Mouse (Mus musculus) right cerebral cortex, postnatal 4 days (tissue): ENCODE data around the gene Gm5460.

Experiments
- DNase-seq: peaks from one replicate; pipeline ENCODE4 v3.0.0-alpha.2; 2022

The Gm5460 gene

DNA sequence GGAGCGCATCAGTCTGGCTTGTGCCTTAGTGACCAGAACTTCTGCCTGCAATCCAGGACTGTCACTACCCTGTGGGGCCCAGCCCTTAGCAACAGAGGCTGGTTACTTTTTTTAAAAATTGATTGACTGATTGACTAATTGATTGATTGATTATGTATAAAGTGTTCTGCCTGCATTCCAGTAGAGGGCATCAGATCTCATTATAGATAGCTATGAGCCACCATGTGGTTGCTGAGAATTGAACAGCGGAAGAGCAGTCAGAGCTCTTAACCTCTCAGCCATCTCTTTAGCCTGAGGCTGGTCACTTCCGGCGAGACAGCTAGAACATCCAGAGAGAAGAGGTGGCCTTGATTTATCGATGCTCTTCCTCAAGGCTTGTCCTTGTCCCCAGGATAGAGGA lies 60.7 kb downstream of the Gm5460 start:
- DNase-seq = no peak

- no peak for DNase-seq
These were observed 61.7 kb downstream of the Gm5460 start for GRCm38 (mm10) chr14:34078293-34078692.

- DNase-seq = peak; percentile 82
These were observed 63.9 kb downstream of the Gm5460 start for GRCm38 (mm10) chr14:34080321-34080997.

DNA sequence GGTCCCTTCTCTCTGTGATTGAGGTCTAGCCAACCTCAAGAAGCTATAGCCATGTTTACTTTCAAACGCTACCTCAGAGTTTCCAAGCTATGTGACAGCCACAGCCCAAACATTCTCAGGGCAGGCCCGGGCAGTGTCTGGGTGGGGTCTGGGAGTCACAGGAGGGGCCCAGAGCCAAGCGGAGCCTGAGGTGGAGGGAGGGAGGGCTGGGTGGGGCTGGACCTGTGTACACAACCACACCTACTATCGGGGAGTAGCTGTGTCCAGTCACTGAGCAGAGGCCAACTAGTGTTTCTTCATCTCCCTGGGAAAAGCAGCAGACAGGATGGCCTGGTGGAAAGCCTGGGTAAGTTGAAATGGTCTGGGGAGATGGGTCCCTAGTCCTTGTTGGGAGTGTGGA lies 69.2 kb downstream of the Gm5460 start, which contains the start of gene Anxa8:
TSS of gene Anxa8 (plus strand) at position 251 of the 400 bp plus-strand sequence.
- no peak for DNase-seq

DNA sequence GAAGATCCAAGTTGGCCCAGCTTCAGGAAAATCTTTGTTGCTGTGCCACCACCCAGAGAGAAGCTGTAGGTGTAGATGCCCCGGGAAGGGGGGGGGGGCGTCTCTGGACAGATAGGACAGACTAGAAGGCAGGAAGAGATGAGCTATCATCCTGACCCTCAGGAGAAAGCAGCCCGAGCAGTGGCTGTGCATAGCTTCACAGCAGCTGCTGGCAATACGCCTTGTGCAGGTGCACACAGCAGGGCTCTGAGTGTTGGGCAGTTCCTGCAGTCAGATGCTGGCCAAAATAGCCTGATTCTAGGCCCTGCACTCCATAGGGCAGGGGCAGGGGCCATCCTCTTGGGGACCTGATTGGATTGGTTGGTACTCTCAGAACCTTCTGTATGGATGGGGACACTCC lies 70.2 kb downstream of the Gm5460 start:
- no peak for DNase-seq

GRCm38 (mm10) chr14:34087856-34088398 lies 71.4 kb downstream of the Gm5460 start:
- DNase-seq = no peak

- no peak for DNase-seq
These were observed 73.2 kb downstream of the Gm5460 start for GRCm38 (mm10) chr14:34089796-34090195.

GRCm38 (mm10) chr14:34091475-34091874 lies 74.9 kb downstream of the Gm5460 start:
- DNase-seq = no peak

GRCm38 (mm10) chr14:34092856-34093255 lies 76.3 kb downstream of the Gm5460 start:
- no peak for DNase-seq

GRCm38 (mm10) chr14:34096161-34096560 lies 79.6 kb downstream of the Gm5460 start:
- DNase-seq = no peak
